Mouse (Mus musculus) CH12.LX (cell line): ENCODE measurements around the gene Pfkl. TPM values are rescaled to one million over a fixed set of nuclear protein-coding genes. Genes with fewer than 3 reads are reported as not detected.

Experiments used
- DNase-seq: peaks from one replicate; pipeline ENCODE4 v3.0.0-alpha.2; 2013; ENCODE audit errors: extremely low read depth
- H3K27ac ChIP-seq: 2 replicates; pipeline ENCODE4 v1.5.1; 2012; ENCODE audit warnings: low read depth, mild to moderate bottlenecking, control low read depth, moderate library complexity; ENCODE audit not compliant: insufficient read depth
- H3K27me3 ChIP-seq: replicated peaks from 2 replicates; pipeline ENCODE3; 2012; ENCODE audit warnings: inconsistent platforms
- H3K36me3 ChIP-seq, 2 experiments: replicated peaks in 1 of 2; 2 replicates each; pipeline versions ENCODE3 to v1.6.1; 2012; ENCODE audit warnings: inconsistent platforms in 1 of 2, low read length in 1 of 2, mild to moderate bottlenecking in 1 of 2, mixed read lengths in 1 of 2, moderate library complexity in 1 of 2; ENCODE audit not compliant: control insufficient read depth in 1 of 2, insufficient read depth in 1 of 2
- H3K4me1 ChIP-seq, 2 experiments: 2 replicates each; pipeline ENCODE4 v1.6.1; 2012; ENCODE audit warnings: inconsistent platforms in 1 of 2, moderate library complexity in 1 of 2; ENCODE audit not compliant: insufficient read depth in 2 of 2, control insufficient read depth in 1 of 2
- H3K4me2 ChIP-seq: 2 replicates; pipeline ENCODE4 v1.6.1; 2012; ENCODE audit warnings: low read depth, mild to moderate bottlenecking, control low read depth; ENCODE audit not compliant: poor library complexity, insufficient read depth, severe bottlenecking
- H3K4me3 ChIP-seq, 3 experiments: fragments of 150-350 bp in 1 of 3; sonication (generic) in 1 of 3; replicated peaks in 1 of 3; 2 replicates each; pipeline versions ENCODE3 to v1.5.1; 2011 to 2012; ENCODE audit warnings: low read depth in 2 of 3, low read length in 2 of 3, mild to moderate bottlenecking in 2 of 3, moderate library complexity in 2 of 3, control low read depth in 1 of 3, improper control_type of control experiment in 1 of 3, inconsistent platforms in 1 of 3, mixed read lengths in 1 of 3; ENCODE audit not compliant: poor library complexity in 1 of 3
- H3K79me2 ChIP-seq: replicated peaks from 2 replicates; pipeline ENCODE4 v1.6.1; 2012; ENCODE audit warnings: mild to moderate bottlenecking, moderate library complexity; ENCODE audit not compliant: control insufficient read depth, poor library complexity, insufficient read depth, severe bottlenecking; ENCODE audit errors: extremely low read depth
- H3K9ac ChIP-seq: 2 replicates; pipeline ENCODE4 v1.6.1; 2012; ENCODE audit warnings: low read depth, mild to moderate bottlenecking, control low read depth, moderate library complexity; ENCODE audit not compliant: insufficient read depth
- H3K9me3 ChIP-seq: replicated peaks from 2 replicates; pipeline ENCODE3; 2012; ENCODE audit warnings: low read length, inconsistent platforms, mixed read lengths
- BHLHE40 ChIP-seq: IDR thresholded peaks from 2 replicates; pipeline ENCODE4 v1.6.1; 2011; ENCODE audit warnings: mild to moderate bottlenecking, low read depth, low read length, improper control_type of control experiment
- CHD2 ChIP-seq: IDR thresholded peaks from 2 replicates; pipeline ENCODE4 v1.6.1; 2011; ENCODE audit warnings: low read length, improper control_type of control experiment
- ELF1 ChIP-seq: IDR thresholded peaks from 2 replicates; pipeline ENCODE4 v1.6.1; 2014; ENCODE audit warnings: low read depth, mild to moderate bottlenecking, inconsistent platforms, low read length, improper control_type of control experiment
- ETS1 ChIP-seq: conservative IDR thresholded peaks from 2 replicates; pipeline ENCODE4 v1.6.1; 2012; ENCODE audit warnings: low read depth, mild to moderate bottlenecking, inconsistent platforms, low read length, improper control_type of control experiment, moderate library complexity
- GABPA ChIP-seq: IDR thresholded peaks from 2 replicates; pipeline ENCODE4 v1.6.1; 2012; ENCODE audit warnings: low read depth, low read length, improper control_type of control experiment, inconsistent platforms; ENCODE audit not compliant: insufficient replicate concordance
- HCFC1 ChIP-seq: IDR thresholded peaks from 2 replicates; pipeline ENCODE4 v1.6.1; 2012; ENCODE audit warnings: low read depth, mild to moderate bottlenecking, inconsistent platforms, low read length, improper control_type of control experiment
- IRF4 ChIP-seq: IDR thresholded peaks from 2 replicates; pipeline ENCODE4 v1.6.1; 2014; ENCODE audit warnings: low read depth, mild to moderate bottlenecking, inconsistent platforms, low read length, improper control_type of control experiment
- JUN ChIP-seq: IDR thresholded peaks from 2 replicates; pipeline ENCODE4 v1.6.1; 2011; ENCODE audit warnings: low read depth, mild to moderate bottlenecking, low read length, improper control_type of control experiment, moderate library complexity; ENCODE audit not compliant: insufficient read depth
- JUND ChIP-seq: conservative IDR thresholded peaks from 2 replicates; pipeline ENCODE4 v1.6.1; 2011; ENCODE audit warnings: low read depth, low read length, improper control_type of control experiment
- MAZ ChIP-seq: IDR thresholded peaks from 2 replicates; pipeline ENCODE4 v1.6.1; 2012; ENCODE audit warnings: low read depth, mild to moderate bottlenecking, inconsistent platforms, low read length, improper control_type of control experiment, moderate library complexity
- MXI1 ChIP-seq: IDR thresholded peaks from 2 replicates; pipeline ENCODE4 v1.6.1; 2011; ENCODE audit warnings: mild to moderate bottlenecking, low read depth, low read length, improper control_type of control experiment
- MYC ChIP-seq: IDR thresholded peaks from 2 replicates; pipeline ENCODE4 v1.6.1; 2011; ENCODE audit warnings: low read depth, mild to moderate bottlenecking, improper control_type of control experiment, low read length
- PAX5 ChIP-seq: IDR thresholded peaks from 2 replicates; pipeline ENCODE4 v1.6.1; 2012; ENCODE audit warnings: low read length, inconsistent platforms, mixed read lengths
- POLR2A ChIP-seq: IDR thresholded peaks from 2 replicates; pipeline ENCODE4 v1.6.1; 2011; ENCODE audit warnings: low read depth, mild to moderate bottlenecking, improper control_type of control experiment, low read length
- RAD21 ChIP-seq: IDR thresholded peaks from 2 replicates; pipeline ENCODE4 v1.6.1; 2011; ENCODE audit warnings: low read depth, mild to moderate bottlenecking, low read length, improper control_type of control experiment, moderate library complexity
- TBP ChIP-seq: conservative IDR thresholded peaks from 2 replicates; pipeline ENCODE4 v1.6.1; 2011; ENCODE audit warnings: low read depth, low read length, improper control_type of control experiment
- TCF12 ChIP-seq: IDR thresholded peaks from 2 replicates; pipeline ENCODE4 v1.6.1; 2014; ENCODE audit warnings: low read depth, mild to moderate bottlenecking, inconsistent platforms, low read length, improper control_type of control experiment
- USF1 ChIP-seq: IDR thresholded peaks from 2 replicates; pipeline ENCODE4 v1.6.1; 2014; ENCODE audit warnings: low read depth, mild to moderate bottlenecking, inconsistent platforms, low read length, improper control_type of control experiment
- USF2 ChIP-seq: conservative IDR thresholded peaks from 2 replicates; pipeline ENCODE4 v1.6.1; 2011; ENCODE audit warnings: low read depth, low read length, improper control_type of control experiment
- ZKSCAN1 ChIP-seq: IDR thresholded peaks from 2 replicates; pipeline ENCODE4 v1.6.1; 2012; ENCODE audit warnings: low read depth, inconsistent platforms, low read length, improper control_type of control experiment, borderline replicate concordance
- ZMIZ1 ChIP-seq: IDR thresholded peaks from 2 replicates; pipeline ENCODE4 v1.6.1; 2012; ENCODE audit warnings: low read depth, mild to moderate bottlenecking, inconsistent platforms, low read length, improper control_type of control experiment
- dilution Hi-C: fragments of 300-500 bp; cut with MboI; formaldehyde crosslinking; loops from 2 replicates; pipeline ENCODE4 v1.14.3; 2020; ENCODE audit warnings: low sequenced_read_pairs; ENCODE audit not compliant: extremely low pct_unique_long_range_greater_than_20kb, extremely low pct_ligation_motif_present
- in situ Hi-C: fragments of 300-500 bp; cut with MboI; formaldehyde crosslinking; loops from 3 replicates; pipeline ENCODE4 v1.14.3; 2019; ENCODE audit warnings: low sequenced_read_pairs, low pct_ligation_motif_present, low pct_unique_long_range_greater_than_20kb, mixed read lengths
- polyA plus RNA-seq: library from polyadenylated mRNA; unstranded; fragments of >175 nt; gene quantifications from 2 replicates; pipeline ENCODE4 v1.2.1, GENCODE M21; 2012; ENCODE audit warnings: low read depth; ENCODE audit not compliant: insufficient read length
- total RNA-seq, 2 experiments: library from RNA; depleted of rRNA; stranded (reverse); fragments of 300-350 nt in 1 of 2; fragments of >200 nt in 1 of 2; gene quantifications; 2 replicates each; pipeline ENCODE4 v1.2.3; 2012 to 2014

Pfkl gene
- total and polyA plus RNA-seq, 3 experiments = 95.9 to 210 (median 159) TPM

DNA sequence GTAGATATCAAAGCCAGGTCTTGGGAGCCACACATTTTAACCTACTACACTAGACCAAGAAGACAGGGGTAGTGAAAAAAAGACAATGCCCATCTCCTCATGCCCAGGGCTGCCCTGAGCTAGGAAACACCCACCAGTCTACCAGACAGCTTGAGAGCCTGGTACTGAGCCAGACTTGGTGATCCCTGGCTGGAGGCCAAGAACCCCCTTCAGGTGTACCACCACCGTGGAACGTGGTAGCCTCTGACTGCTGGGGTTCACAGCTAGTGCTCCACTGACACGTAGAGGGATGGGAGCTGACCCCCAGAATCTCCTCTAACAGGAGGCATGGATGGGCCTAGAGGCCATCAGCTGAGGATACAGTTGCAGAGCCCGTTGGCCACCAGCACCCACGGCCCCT is 9.7 kb downstream of the Pfkl start:
- Histone ChIP-seq H3K27ac (no peak overlapping the region), H3K9me3 (no peaks in the 10 kb centered on the region), H3K4me3 (no peak overlapping the region), H3K36me3 (peaks cover 64 to 95% of the 10 kb centered on the region in 2 experiments), H3K27me3 (no peaks in the 10 kb centered on the region), H3K4me2 (no peak overlapping the region), H3K79me2 (no peaks in the 10 kb centered on the region), H3K4me1 (no peaks in the 10 kb centered on the region), H3K9ac (no peak overlapping the region)
- DNase-seq = no peak
- TF ChIP-seq MXI1 (no peak), TBP (no peak), HCFC1 (no peak), GABPA (no peak), BHLHE40 (no peak), ELF1 (no peak), ZKSCAN1 (no peak), PAX5 (no peak), JUN (no peak), MAZ (no peak), POLR2A (no peak)
- dilution Hi-C loops = no loop called here
- in situ Hi-C loops = no loop called here

DNA sequence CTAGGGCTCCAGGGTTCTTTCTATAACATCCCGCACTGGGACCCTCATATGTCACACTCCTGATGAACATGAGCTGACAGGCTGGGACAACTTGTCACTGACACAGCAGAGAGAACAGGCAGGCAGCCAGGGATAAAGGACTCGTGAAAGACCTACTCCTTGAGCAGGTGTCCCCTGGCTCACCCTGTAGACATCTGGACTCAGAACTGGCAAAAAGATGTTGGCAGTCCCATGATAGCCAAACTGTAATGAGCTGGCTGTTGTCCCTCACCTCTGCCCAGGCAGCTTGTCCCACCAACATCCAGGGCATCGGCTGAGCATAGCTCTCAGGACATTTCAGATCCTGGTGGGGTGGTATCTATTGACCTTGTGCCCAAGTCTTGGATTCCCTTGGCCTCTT is 14.2 kb downstream of the Pfkl start:
- Histone ChIP-seq H3K4me2 (no peak overlapping the region), H3K9me3 (no peaks in the 10 kb centered on the region), H3K4me3 (no peak overlapping the region), H3K27ac (no peak overlapping the region), H3K79me2 (no peaks in the 10 kb centered on the region), H3K36me3 (peaks cover 78 to 96% of the 10 kb centered on the region in 2 experiments), H3K9ac (no peak overlapping the region), H3K4me1 (no peaks in the 10 kb centered on the region), H3K27me3 (no peaks in the 10 kb centered on the region)
- in situ Hi-C loops (no loop called here), dilution Hi-C loops (no loop called here)
- DNase-seq = no peak
- TF ChIP-seq ZMIZ1 (no peak), USF1 (no peak), POLR2A (no peak), MYC (no peak), RAD21 (no peak), MXI1 (no peak), CHD2 (no peak), JUND (no peak), JUN (no peak), USF2 (no peak), TCF12 (no peak), MAZ (no peak), BHLHE40 (no peak), ZKSCAN1 (no peak), ETS1 (no peak), IRF4 (no peak)
